Mouse (Mus musculus) small intestine, adult 2 months (tissue): Measurements from ENCODE around the gene Fancd2. TPM values are rescaled to one million over a fixed set of nuclear protein-coding genes. Genes with fewer than 3 reads are reported as not detected.

ENCODE experiments used
- H3K27ac ChIP-seq: fragments of 200-500 bp; 2 replicates; pipeline ENCODE4 v1.5.1; 2012; ENCODE audit warnings: low read depth, low read length, control low read depth, inconsistent platforms; ENCODE audit not compliant: insufficient read depth
- H3K27me3 ChIP-seq: fragments of 200-500 bp; 2 replicates; pipeline ENCODE4 v1.6.1; 2012; ENCODE audit warnings: mild to moderate bottlenecking, moderate library complexity, low read length, inconsistent platforms; ENCODE audit not compliant: control insufficient read depth, insufficient read depth
- H3K36me3 ChIP-seq: fragments of 200-500 bp; 2 replicates; pipeline ENCODE4 v1.6.1; 2012; ENCODE audit warnings: mild to moderate bottlenecking, low read length, control low read depth, inconsistent platforms; ENCODE audit not compliant: control insufficient read depth, insufficient read depth
- H3K4me1 ChIP-seq: fragments of 200-500 bp; 2 replicates; pipeline ENCODE4 v1.6.1; 2012; ENCODE audit warnings: low read length, inconsistent platforms, mixed read lengths; ENCODE audit not compliant: control insufficient read depth, insufficient read depth, insufficient read length
- H3K4me3 ChIP-seq: fragments of 200-500 bp; 2 replicates; pipeline ENCODE4 v1.5.1; 2012; ENCODE audit warnings: low read depth, mild to moderate bottlenecking, control low read depth, inconsistent platforms, low read length, moderate library complexity
- CTCF ChIP-seq: fragments of 200-500 bp; IDR thresholded peaks from 2 replicates; pipeline ENCODE4 v1.5.1; 2012; ENCODE audit warnings: low read depth, mild to moderate bottlenecking, control low read depth, inconsistent platforms, low read length, moderate library complexity, mixed read lengths; ENCODE audit not compliant: insufficient replicate concordance, insufficient read length; ENCODE audit errors: extremely low read depth
- POLR2A ChIP-seq: fragments of 200-500 bp; IDR thresholded peaks from 2 replicates; pipeline ENCODE4 v1.6.1; 2012; ENCODE audit warnings: low read depth, mild to moderate bottlenecking, control low read depth, inconsistent platforms, low read length, moderate library complexity
- WGBS: fragments of 180-500 bp; shearing (Covaris S2); methylation state at CpG from one replicate; pipeline ENCODE4 v1.1.7; 2018; 5-methylcytosine and 5-hydroxymethylcytosine counted together
- polyA plus RNA-seq: library from polyadenylated mRNA; depleted of rRNA; stranded (reverse); fragments of >200 nt; gene quantifications from 2 replicates; pipeline ENCODE4 v1.2.3, GENCODE M21; 2012

The Fancd2 gene
- polyA plus RNA-seq, 1 experiment: 0.93 TPM

DNA sequence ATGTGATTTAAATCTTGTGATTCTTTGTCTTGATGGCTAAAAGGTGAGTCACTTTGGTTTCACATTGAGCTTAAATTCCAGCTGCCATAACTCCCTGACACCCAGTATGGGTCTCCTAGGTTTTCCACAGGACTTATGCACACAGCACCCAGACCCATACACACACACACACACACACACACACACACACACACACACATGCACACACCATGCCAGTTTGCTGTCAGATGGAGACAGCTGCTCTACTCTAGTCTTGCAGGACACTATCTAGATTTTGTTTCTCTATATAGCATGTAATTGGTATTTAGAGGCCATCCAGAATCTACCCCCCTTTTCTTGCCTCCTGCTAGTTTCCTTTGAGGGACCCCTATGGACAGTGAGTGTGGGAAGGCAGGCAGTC lies 24.4 kb upstream of the Fancd2 start:
- no peak for TF ChIP-seq CTCF
- TF ChIP-seq POLR2A: no peak
- H3K27ac ChIP-seq: no peak overlapping the region
- no peak overlapping the region for H3K4me3 ChIP-seq
- no peaks in the 10 kb centered on the region for H3K36me3 ChIP-seq
- no peaks in the 10 kb centered on the region for H3K27me3 ChIP-seq
- no peaks in the 10 kb centered on the region for H3K4me1 ChIP-seq

GRCm38 (mm10) chr6:113508272-113508946 lies 23.1 kb upstream of the Fancd2 start:
- no peaks in the 10 kb centered on the region for H3K36me3 ChIP-seq
- no peak overlapping the region for H3K4me3 ChIP-seq
- WGBS: 65% methylated on average over 7 of the region's 7 CpGs
- TF ChIP-seq CTCF (no peak), POLR2A (no peak)
- H3K4me1 ChIP-seq: no peaks in the 10 kb centered on the region
- H3K27ac ChIP-seq: no peak overlapping the region
- H3K27me3 ChIP-seq: no peaks in the 10 kb centered on the region

GRCm38 (mm10) chr6:113508947-113509280 lies 22.6 kb upstream of the Fancd2 start:
- H3K27ac ChIP-seq: no peak overlapping the region; the same call in 1 of the 2 replicates
- no peak overlapping the region for H3K4me3 ChIP-seq
- H3K4me1 ChIP-seq: no peaks in the 10 kb centered on the region
- 43% methylated on average over 5 of the region's 5 CpGs for WGBS
- TF ChIP-seq POLR2A: no peak
- no peak for TF ChIP-seq CTCF
- H3K27me3 ChIP-seq: no peaks in the 10 kb centered on the region
- peaks cover 3% of the 10 kb centered on the region; the same call in 1 of the 2 replicates for H3K36me3 ChIP-seq

DNA sequence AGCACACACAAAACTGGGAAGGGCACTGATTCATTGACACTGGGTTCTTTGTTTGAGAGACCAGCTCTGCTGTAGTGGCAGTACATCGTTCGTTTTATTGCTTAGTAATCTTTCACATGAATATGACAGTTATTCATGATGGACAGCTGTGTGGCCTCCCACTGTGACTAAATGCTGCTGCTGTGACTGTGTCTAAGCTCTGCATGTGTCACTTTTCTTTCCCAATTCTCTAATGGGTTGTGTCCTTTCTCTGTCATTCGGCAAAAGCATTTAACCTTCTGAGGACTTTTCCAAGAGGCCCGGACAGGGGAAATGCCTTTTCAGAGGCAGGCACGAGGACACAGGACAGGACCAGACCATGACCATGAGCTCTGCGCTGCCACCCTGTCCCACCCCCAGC lies 17.5 kb upstream of the Fancd2 start:
- Histone ChIP-seq H3K4me1 (no peaks in the 10 kb centered on the region), H3K4me3 (no peak overlapping the region), H3K27me3 (no peaks in the 10 kb centered on the region), H3K27ac (no peak overlapping the region), H3K36me3 (peaks cover 44% of the 10 kb centered on the region)
- 67% methylated on average over 6 of the region's 6 CpGs for WGBS
- TF ChIP-seq CTCF (no peak), POLR2A (no peak)

- TF ChIP-seq POLR2A (no peak), CTCF (no peak)
These were observed 16.9 kb upstream of the Fancd2 start for GRCm38 (mm10) chr6:113514600-113514999.

GRCm38 (mm10) chr6:113517434-113518080 lies 13.9 kb upstream of the Fancd2 start:
- Histone ChIP-seq H3K4me1 (no peaks in the 10 kb centered on the region), H3K27me3 (no peaks in the 10 kb centered on the region), H3K27ac (no peak overlapping the region), H3K36me3 (peaks cover 74% of the 10 kb centered on the region), H3K4me3 (no peak overlapping the region)
- 73% methylated on average over 8 of the region's 8 CpGs for WGBS
- TF ChIP-seq POLR2A (no peak), CTCF (no peak)

More at GRCm38 (mm10) chr6:113514600-113514999, 16.9 kb upstream of the Fancd2 start:
- H3K4me1 ChIP-seq: no peaks in the 10 kb centered on the region
- H3K36me3 ChIP-seq: peaks cover 50% of the 10 kb centered on the region
- 98% methylated on average over 3 of the region's 3 CpGs for WGBS
- H3K4me3 ChIP-seq: no peak overlapping the region
- H3K27me3 ChIP-seq: no peaks in the 10 kb centered on the region
- no peak overlapping the region for H3K27ac ChIP-seq

GRCm38 (mm10) chr6:113522310-113522709 lies 9.2 kb upstream of the Fancd2 start:
- Histone ChIP-seq H3K27me3 (no peaks in the 10 kb centered on the region), H3K4me3 (no peak overlapping the region), H3K4me1 (no peaks in the 10 kb centered on the region), H3K27ac (no peak overlapping the region), H3K36me3 (peaks cover 52% of the 10 kb centered on the region)
- 78% methylated on average over 1 of the region's 1 CpGs for WGBS
- TF ChIP-seq CTCF (no peak), POLR2A (no peak)
